Mouse (Mus musculus) midbrain, embryonic 11.5 days (tissue): ENCODE data around the gene Vmn1r1. TPM values are rescaled to one million over a fixed set of nuclear protein-coding genes. Genes with fewer than 3 reads are reported as not detected.

Experiments
- ATAC-seq: fragments of 200-750 bp; cut with Nextera tagmentation; 2 replicates; pipeline ENCODE4 v1.8.0; 2017; ENCODE audit warnings: moderate TSS enrichment, moderate library complexity; ENCODE audit not compliant: low FRiP score
- DNase-seq: peaks from one replicate; pipeline ENCODE4 v3.0.0; 2015; ENCODE audit warnings: low spot score; ENCODE audit errors: missing footprints
- H3K27ac ChIP-seq: fragments of 300-500 bp; sonication (generic); 2 replicates; pipeline ENCODE4 v1.5.1; 2014; ENCODE audit warnings: low read depth, low read length
- H3K27me3 ChIP-seq: fragments of 300-500 bp; sonication (generic); 2 replicates; pipeline ENCODE4 v1.6.1; 2014; ENCODE audit warnings: mild to moderate bottlenecking, low read length, moderate library complexity, mixed read lengths; ENCODE audit not compliant: control insufficient read depth, insufficient read depth
- H3K36me3 ChIP-seq: fragments of 300-500 bp; sonication (generic); 2 replicates; pipeline ENCODE4 v1.6.1; 2014; ENCODE audit warnings: mild to moderate bottlenecking, low read length, moderate library complexity, mixed read lengths; ENCODE audit not compliant: control insufficient read depth, insufficient read depth
- H3K4me1 ChIP-seq: fragments of 300-500 bp; sonication (generic); 2 replicates; pipeline ENCODE4 v1.6.1; 2014; ENCODE audit warnings: low read length; ENCODE audit not compliant: control insufficient read depth, insufficient read depth
- H3K4me2 ChIP-seq: fragments of 300-500 bp; sonication (generic); 2 replicates; pipeline ENCODE4 v1.6.1; 2014; ENCODE audit warnings: mild to moderate bottlenecking, moderate library complexity
- H3K4me3 ChIP-seq: fragments of 300-500 bp; sonication (generic); 2 replicates; pipeline ENCODE4 v1.5.1; 2014; ENCODE audit warnings: low read depth, low read length
- H3K9ac ChIP-seq: fragments of 300-500 bp; sonication (generic); 2 replicates; pipeline ENCODE4 v1.6.1; 2014; ENCODE audit warnings: low read length
- H3K9me3 ChIP-seq: fragments of 300-500 bp; sonication (generic); 2 replicates; pipeline ENCODE4 v1.6.1; 2016; ENCODE audit warnings: low read length; ENCODE audit not compliant: control insufficient read depth
- WGBS: fragments of 180-500 bp; shearing (Covaris S2); extraction: QIAGEN DNeasy Blood & Tissue Kit; methylation state at CpG from one replicate; pipeline ENCODE4 v1.1.7; 2014; 5-methylcytosine and 5-hydroxymethylcytosine counted together
- polyA plus RNA-seq: library from polyadenylated mRNA; unstranded; fragments of >200 nt; fragmentation: Nextera tagmentation; extraction: Ambion mirVana; gene quantifications from 2 replicates; pipeline ENCODE4 v1.2.1, GENCODE M21; 2014

Gene Vmn1r1
- polyA plus RNA-seq, 1 experiment from 2014 or later, result not detected

DNA sequence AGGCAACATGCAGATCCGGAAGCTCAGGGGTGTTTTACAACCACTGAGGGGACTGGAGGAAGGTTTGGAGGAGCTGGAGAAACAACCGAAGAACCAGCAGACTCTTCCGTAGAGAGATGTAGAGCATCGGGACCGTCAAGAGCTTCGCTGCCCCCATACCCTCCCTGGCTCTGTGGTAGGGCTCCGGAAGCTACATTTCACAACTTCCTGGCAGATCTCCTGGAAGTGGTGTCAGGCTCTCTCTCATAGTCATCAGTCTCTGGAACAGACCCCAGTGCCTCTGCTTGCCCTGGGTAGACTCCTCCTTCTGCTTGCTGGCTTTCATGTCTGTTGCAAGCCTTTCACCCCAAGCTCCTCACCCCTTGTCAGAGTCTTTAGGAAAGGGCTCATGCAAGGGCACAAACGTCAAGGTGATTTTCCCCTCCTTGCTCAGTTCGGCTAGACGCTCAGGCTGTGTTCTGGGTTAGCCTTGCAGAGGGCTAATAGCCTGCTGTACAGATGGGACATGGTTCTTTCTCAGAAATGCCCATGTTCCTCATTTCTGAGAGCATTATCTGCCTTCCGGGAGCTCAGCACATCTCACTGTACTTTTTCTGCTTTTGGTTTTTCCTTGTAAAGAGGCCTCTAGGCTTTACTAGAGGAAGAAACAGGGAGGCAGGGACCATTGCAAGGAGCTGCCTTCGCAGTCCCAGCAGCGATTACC, 55.7 kb downstream of the Vmn1r1 start:
- H3K27me3 ChIP-seq, result no peaks in the 10 kb centered on the region
- no peak overlapping the region for H3K4me2 ChIP-seq
- H3K9ac ChIP-seq, result no peak overlapping the region
- no peak overlapping the region for H3K27ac ChIP-seq
- ATAC-seq, result no peak
- no peaks in the 10 kb centered on the region for H3K9me3 ChIP-seq
- peak; percentile 53 for DNase-seq
- H3K36me3 ChIP-seq, result no peaks in the 10 kb centered on the region
- no peak overlapping the region for H3K4me3 ChIP-seq
- 81% methylated on average over 13 of the region's 13 CpGs for WGBS
- H3K4me1 ChIP-seq, result no peaks in the 10 kb centered on the region

DNA sequence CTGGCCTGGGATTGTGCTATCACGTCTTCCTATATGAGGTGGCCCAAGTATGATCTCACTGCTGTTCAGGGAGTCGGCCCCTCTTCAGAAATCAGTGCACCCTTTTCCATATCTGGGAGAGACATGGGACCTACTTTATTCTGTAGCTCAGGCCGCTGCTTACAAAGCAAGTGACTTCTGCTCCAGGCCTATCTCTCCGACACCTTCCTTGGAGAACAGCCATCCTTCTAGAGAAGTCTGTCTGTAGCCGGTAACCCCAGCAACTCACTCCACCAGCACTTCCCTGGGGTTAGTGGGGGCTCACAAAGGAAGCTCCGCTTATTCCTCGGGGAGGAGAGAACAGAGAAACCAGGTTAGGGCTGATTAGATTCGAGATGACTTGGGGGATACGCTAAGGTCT, 57.0 kb downstream of the Vmn1r1 start:
- no peak for DNase-seq
- Histone ChIP-seq H3K36me3 (no peaks in the 10 kb centered on the region), H3K27me3 (no peaks in the 10 kb centered on the region), H3K4me1 (no peaks in the 10 kb centered on the region), H3K9me3 (no peaks in the 10 kb centered on the region), H3K4me2 (no peak overlapping the region), H3K27ac (no peak overlapping the region), H3K9ac (no peak overlapping the region), H3K4me3 (no peak overlapping the region)
- 79% methylated on average over 9 of the region's 9 CpGs for WGBS
- no peak for ATAC-seq

DNA sequence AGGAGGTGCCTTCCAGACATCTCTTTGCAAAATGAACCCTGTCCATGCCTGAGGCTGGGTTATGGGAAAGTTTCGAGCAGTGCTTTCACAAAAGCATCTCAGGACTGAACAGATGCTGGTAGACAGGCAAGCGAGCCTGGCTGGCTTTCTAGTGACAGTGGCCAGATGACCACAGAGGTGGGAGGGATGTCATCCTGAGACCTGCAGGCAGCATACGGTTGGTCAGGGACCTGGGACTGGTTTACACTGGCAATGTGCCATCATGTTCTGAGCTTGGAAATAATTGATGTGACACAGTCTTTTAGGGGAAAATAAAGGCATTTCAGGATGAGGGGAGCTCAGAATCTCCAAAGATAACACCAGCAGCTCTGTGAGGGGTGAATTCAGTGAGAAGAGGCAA, 59.3 kb downstream of the Vmn1r1 start:
- no peaks in the 10 kb centered on the region for H3K27me3 ChIP-seq
- no peak overlapping the region for H3K27ac ChIP-seq
- no peak overlapping the region for H3K4me3 ChIP-seq
- DNase-seq (peak; percentile 41), ATAC-seq (no peak)
- H3K4me2 ChIP-seq, result no peak overlapping the region
- no peak overlapping the region for H3K9ac ChIP-seq
- H3K36me3 ChIP-seq, result no peaks in the 10 kb centered on the region
- no peaks in the 10 kb centered on the region for H3K9me3 ChIP-seq
- H3K4me1 ChIP-seq, result no peaks in the 10 kb centered on the region
- WGBS, result 73% methylated on average over 3 of the region's 3 CpGs

Other genes with a start within 250 kb of the Vmn1r1 start
- 27.4 and 28.1 TPM in 2 replicates for gene Enah, start 144.5 kb downstream of the Vmn1r1 start, polyA plus RNA-seq
- gene Srp9, start 39.7 kb downstream of the Vmn1r1 start, polyA plus RNA-seq, result 158 and 189 TPM in 2 replicates
- 68.5 and 76.2 TPM in 2 replicates for gene Degs1, start 118.3 kb upstream of the Vmn1r1 start, polyA plus RNA-seq
- gene Fbxo28, start 177.1 kb upstream of the Vmn1r1 start, polyA plus RNA-seq, result 29.7 and 32.1 TPM in 2 replicates
- gene Trp53bp2, start 244.7 kb upstream of the Vmn1r1 start, polyA plus RNA-seq, result 33.5 and 34.8 TPM in 2 replicates